Mouse (Mus musculus) hindlimb bud, embryonic 11.5 days (tissue): ENCODE measurements around the gene Ms4a15.
A peak's percentile ranks its signal among the peaks of the same experiment; 100 is the strongest.

ENCODE experiments used
- DNase-seq: peaks from one replicate; pipeline ENCODE4 v3.0.0-alpha.2; 2012; ENCODE audit warnings: low read depth, low spot score; ENCODE audit errors: extremely low spot score

Ms4a15 gene

DNA sequence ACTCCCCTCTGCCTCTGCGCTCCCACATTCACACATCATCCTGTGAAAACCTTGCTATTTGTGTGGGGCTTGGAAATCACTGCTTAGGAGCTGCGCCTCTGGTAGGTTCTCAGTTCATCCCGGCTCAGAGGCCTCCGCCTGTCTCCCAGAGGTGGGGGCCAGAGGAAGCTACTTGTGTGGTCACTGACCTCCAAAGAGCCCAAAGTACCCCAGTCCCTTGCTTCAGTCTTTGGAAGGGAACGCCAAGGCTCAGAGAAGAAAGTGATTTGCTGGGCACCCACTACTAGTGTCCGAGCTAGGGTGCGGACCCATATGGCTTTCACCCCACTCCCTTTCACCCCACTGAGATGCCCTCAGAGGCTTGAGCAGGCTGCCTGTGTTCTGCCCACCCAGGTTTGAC, at the start of gene Ms4a15:
TSS of gene Ms4a15 (minus strand) at position 101 of the 400 bp plus-strand sequence.
- DNase-seq = no peak

DNA sequence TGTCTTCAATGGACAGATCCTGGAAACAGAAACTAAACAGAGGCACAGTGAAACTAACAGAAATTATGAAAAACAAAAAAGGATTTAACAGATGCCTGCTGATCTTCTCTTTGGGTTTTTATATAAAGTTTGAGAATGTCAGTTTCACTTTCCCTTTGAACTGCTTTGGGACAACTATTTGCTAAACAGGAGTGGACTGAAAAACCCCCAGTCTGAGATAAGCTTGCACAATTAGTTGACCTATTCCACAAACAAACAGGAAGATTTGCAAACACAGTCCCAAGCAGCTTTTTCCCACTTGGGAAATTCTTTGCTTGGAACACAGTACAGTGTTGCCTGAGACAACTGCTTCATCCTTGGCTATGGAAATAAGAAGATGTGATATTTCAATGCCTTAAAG, 44.5 kb upstream of the Ms4a15 start:
- no peak for DNase-seq

DNA sequence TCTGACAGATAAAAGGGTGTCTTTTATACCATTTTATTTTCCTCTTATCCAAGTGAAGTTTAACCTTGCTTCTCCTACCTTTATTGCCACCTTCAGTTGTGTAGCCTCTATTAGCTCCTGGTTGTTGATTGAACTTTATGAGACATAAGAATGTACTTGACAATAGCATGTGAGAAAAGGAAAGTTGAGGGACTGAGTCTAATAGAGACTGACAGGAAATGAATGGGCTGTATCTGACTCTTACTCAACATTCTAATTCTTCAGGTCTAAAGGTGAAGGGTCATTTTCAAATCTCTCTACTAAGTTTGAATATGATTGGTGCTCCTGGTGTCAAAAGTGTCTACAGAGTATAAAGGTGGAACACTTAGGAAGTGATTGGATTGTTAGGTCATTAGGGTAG, 29.3 kb upstream of the Ms4a15 start:
- DNase-seq = no peak

DNA sequence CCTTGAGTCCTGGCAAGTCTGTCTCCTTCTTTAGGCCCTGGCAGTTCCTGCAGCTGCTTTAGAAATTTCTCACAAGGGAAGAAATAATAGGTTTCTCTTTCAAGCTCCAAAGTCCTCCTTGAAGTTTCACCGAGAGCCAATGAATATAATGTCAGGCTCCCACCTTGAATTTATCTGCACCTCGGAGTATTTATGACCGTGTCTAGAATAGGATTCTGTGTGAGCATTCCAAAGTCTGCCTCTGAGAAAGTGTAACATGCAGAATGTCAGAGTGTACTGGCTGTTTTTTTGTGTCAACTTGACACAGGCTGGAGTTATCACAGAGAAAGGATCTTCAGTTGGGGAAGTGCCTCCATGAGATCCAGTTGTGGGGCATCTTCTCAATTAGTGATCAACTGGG, 24.8 kb upstream of the Ms4a15 start, which contains the start of gene Ms4a18:
TSS of gene Ms4a18 (minus strand) at position 141 of the 400 bp plus-strand sequence.
- no peak for DNase-seq

DNA sequence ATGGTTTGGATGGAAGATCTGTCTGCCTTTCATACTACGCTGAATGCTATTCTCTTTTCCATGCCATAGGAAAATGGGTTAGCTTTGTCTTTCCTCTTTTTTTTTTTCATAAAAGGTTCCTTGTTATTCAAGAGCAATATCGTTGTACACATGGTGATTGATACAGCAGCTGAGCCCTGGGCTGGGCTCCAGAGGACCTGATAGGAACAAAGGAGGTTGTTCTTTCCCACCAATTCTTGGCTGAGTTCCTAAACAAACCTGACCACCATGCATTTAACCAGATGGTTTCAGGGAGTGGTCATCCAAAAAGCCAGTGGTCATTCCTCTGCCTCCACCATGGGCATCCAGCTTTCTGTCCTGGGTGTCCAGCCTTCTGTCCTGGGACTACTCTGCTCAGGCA, 24.2 kb upstream of the Ms4a15 start:
- DNase-seq = no peak

DNA sequence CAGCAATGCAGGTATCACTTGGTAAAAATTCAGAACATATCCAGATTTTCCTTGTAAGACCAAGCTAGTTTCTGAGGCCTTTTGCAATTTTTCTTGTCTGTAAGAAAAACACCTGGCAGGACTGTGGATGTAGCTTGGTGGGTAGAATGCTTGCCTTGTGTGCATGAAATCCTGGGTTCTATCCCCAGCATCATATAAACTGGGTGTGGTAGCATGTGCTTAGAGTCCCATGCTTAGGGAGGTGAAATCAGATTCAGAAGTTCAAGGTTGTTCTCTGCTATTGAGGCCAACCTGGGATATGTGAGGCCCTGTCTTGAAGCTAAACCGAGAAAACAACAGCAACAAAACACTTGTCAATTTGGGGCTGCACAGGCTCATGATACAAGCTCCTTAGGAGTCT, 22.9 kb upstream of the Ms4a15 start:
- no peak for DNase-seq

DNA sequence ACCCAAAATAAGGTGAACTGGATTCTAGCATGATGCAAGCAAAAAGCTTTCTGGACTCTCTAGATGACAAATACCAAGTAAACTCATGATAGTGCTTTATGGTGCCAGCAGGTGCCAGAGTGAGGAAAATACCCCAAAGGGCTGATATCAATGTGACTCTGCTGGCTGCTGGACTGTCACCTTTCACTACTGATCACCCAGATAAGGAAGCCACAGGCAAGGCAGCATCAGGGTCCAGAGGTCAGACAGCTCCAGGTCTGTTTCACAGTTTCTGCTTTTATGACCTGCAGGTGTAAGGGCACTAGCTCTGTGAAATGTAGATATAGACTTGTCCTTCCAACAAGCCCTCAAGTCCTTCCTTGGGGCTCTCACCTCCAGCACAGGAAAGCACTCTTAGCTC, 22.4 kb upstream of the Ms4a15 start:
- DNase-seq = no peak

DNA sequence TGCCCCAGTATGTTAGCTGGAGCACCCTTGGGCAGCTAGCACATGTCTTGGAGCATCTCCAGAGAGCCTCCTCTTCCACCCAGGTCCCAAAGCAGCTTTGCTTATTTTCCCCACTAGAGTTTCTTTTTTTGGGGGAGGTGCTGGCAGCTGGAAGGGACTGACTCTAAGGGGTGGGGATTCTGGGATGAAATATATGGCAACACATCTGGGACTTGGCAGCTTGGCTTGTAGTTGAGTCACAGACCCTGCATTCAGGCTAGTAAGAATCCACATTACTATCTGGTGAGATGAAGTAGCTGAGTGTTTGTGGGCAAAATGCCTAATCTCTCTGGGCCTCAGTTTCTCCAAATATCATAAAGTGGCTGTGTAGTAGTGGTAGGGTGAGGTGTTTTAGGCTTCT, 1.1 kb downstream of the Ms4a15 start:
- DNase-seq = no peak

DNA sequence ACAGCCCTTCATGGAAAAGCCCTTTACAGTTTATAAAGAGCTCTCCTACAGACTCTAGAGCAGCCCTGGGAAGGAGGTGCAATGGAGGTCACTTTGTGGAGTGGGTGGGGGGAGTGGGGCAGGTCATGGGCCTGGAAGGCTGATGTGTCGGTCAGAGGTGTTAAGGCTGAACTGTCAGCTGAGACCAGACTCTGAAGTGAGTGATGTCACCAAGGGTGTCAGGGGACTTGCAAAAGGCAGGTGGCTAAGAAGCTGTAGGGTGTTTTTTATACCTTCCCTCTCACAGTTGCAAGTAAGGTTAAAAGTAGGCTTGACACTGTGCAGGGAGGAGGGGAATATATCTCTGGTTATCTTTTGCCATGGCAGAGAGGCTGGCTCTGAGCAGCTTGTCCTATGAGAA, 2.3 kb downstream of the Ms4a15 start:
- DNase-seq = no peak

DNA sequence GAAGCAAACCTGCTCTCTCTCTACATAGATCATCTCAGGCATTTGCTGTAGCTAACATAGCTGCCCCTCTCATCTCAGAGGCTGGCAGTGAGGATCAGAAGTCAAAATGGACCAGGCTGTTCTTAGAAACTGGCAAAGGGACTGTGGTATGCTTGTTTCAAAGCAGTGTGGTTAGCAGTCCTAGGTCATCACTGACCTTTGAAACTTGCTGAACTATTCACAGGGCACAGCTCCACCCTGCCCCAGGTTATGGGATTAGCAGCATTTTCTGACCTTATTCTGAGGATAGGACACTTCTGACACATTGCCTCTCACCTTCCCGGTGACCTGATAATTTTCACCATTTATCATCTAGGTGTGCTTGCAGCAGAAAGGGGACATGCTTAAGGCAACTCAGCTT, 4.5 kb downstream of the Ms4a15 start:
- DNase-seq = no peak

DNA sequence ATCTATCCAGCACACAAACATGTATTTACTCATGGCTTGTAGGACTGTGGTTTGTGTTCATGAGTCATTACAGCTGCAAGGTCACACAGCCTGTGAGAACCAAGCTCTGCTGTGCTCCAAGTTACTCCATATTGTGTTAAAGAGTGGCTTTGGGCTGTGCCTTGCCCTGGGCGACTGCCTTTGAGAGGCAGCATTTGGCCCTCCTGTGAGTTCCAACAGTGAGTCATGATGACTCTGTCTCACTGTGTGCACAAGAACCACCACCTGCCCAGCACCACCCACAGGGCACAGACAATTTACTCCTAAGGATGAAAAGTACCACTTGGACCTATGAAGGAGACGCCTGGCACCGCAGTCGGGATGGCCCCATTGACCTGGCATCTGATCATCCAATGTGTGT, 7.2 kb downstream of the Ms4a15 start:
- DNase-seq = no peak

DNA sequence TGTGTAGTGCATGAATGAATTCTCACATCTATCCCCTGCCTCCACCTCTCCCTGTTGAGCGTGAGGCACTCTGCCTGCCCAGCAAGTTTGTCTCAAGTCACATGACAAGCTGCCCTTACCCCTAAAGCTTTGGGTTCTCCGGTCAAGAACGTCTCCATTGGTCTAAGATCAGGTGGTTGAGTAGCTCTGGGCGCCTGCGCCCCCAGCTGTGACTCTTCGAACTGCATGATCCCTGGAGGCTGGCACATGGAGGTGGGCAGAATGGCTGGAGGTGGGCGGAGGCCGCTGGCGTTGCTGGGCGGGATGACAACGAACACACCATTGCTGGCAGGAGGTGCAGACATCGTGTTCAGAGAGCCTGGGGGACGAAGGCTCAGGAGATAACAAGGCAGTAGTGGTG, 8.5 kb downstream of the Ms4a15 start:
- no peak for DNase-seq

DNA sequence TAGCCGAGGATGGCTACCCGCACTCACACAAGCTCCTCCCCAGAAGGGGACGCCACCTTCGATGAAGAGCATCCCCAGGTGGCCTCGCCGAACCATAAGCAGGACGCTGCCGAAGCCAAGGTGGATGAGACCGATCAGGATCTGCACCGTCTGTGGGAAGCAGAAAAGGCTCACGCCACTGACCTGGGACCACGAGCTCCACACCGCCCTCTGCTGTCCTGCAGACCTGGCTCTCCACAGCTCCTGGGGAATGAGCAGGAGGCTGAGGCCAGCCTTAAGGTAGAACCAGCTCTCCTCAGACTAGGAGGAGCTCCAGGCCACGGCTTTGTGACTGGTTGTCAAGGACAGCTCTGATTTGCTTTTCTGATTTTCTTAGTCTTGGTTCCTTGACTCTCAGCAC, 9.9 kb downstream of the Ms4a15 start:
- DNase-seq = no peak

DNA sequence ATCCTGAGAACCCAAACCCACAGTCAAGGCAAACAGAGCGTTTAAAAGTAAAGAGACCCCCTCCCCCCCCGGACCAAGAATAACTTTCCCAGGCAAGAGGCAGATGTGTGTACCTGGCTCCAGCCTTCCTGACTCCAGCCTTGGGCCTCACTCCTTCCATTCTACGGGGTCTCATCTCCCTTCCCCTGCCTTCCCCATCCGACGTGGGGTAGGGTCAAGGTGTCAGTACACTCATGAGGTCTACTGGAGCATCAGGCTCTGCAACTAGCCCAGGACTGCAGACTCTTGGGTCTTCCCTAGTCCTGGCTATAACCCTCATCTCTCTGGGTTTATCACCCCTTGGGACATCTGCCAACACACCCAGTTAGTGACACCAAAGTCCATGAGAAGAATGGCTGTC, 12.8 kb downstream of the Ms4a15 start:
- DNase-seq = no peak

DNA sequence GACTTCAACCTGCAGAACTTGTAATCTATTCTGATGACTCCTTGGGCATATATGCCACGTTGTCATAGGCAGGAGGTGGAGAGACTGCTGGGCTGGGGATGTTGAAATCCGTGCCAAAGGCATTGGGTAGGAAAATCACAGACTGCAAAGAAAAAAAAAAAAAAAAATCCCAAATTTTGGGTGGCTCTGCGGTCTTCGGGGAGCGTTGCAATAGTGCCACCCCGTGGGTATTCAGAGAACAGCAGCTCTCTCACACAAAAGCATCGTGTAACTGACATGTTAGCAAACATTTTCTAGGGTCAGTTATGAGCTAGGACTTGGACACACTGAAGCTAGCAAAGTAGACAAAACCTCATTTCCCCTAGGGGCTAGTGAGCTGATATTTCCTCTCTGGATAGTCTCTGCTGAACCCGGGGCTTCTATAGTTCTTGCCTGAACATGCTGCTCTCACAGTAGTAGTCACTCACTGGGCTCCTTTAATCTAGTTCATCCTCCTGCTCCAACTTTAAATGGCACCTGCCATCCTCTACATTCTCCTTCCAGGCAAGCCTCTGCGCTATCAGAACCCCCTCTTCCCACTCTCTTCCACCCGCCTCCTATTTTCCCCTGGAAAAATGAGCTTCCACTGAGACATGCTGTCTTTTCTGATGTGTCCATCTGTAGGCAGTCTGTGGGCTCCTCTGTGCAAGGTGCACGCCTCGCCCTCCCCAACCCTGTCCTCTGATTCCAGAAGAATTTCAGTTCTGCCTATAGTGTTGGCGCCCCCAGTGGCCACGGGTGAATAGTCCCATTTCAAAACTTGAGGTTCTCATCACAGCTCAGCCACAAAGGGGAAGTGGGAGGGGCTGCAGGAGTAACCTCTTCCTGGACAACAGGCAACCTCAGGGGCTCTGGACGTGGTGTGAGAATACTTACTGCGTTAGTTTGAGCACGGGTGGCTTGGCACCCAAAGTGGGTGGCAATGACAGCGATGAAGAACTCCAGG, 13.6 kb downstream of the Ms4a15 start:
- peak; percentile 35 for DNase-seq

DNA sequence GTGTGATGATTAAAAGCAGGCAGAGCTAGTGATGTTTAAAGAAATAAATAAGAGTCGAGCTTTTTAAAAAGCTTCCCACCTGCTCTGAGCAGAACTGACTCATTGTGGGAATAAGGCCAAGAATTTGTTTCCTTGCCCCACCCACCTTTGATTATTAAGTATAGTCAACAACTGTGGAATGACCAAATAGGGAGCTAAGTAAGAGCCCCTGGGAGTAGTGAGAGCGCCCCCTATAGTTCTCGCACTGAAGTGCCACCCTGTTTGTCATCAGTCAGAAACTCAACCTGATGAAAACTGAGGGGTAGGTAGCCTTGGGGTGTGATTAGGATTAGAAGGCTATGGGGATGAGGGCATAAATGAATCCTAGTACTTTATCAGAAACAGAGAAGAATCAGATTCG, 16.7 kb downstream of the Ms4a15 start:
- no peak for DNase-seq

DNA sequence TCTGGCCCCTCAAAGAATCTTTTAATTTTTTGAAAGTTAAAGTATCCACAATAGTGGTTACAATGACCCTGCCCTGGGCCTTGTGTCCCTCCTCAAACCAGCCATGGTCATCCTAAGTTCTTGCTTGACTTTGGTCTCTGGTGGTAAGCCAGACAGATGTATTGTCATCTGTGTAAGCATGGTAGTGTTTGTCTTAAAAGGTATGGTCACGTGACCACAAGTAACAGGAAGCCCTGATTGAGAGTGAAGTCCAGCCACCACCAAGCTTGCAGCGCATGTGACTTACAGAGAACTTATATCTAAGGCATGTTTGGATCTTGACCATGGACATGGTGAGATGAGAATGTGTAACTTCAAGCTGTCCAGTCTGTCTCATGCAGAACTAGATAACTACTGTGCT, 17.9 kb downstream of the Ms4a15 start:
- no peak for DNase-seq

DNA sequence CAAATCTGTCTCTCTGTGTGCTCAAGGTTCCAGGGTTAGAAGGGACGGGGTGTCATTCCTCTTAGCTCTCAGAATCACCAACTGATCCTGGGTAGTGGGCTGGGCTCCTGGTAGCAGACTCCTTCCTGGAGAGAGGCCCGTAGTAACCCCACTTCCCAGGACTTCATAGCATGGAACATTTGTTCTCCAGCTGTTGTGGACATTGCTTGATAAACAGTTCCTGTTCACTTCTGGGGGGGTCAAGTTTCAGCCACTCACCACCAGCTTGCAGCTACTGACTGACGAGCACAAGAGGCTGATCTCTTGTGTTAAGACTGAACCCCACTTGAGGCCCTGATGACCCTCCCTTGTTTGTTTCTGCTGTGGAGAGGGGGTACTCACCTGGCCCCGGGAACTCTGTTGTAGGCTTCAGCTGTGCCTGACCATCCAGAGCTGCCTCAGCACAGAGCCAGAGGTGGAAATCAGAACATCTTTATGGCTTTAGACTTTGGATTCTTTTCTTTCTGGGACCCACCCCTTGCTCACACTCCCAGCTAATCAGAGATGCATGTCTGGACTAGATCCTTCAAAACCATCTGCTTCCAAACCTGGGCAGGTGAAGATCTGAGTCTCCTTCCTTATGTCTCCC, 18.7 kb downstream of the Ms4a15 start, which contains the start of gene Ms4a10:
TSS of gene Ms4a10 (minus strand) at position 433 of the 628 bp plus-strand sequence.
- no peak for DNase-seq

DNA sequence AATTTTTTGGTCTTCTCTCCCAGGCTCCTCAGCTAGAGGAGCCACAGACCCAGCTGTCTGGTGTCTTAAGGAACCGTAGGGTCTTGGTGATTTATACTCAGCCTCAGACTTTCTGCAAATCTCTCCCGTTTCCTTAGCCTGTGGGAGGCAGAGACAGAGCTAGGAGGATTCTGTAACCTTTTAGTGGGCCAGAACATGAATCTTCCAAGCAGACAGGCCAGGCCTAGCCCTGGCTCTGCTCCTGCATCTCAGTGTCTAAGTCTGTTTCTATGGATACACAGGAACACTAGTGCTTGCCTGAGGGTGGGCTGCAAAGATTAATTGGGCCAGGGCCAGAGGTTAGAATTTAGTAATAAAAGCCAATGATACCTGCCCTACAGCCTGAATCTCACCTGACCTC, 19.9 kb downstream of the Ms4a15 start:
- no peak for DNase-seq

DNA sequence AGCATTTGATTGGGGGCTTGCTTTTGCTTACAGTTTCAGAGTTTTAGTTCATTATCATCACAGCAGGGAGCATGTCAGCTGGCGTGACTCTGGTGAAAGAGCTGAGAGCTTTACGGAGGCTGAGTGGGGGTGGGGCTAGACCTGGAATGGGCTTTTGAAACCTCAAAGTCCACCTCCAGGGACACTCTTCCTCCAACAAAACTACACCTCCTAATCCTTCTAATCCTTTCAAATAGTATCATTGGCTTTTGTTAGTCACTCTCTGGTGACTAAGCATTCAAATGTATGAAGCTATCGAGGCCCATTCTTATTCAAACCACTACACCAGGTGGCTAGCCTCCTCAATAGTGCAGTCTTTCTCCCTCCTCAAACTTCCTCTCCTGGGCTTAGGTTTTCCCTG, 20.4 kb downstream of the Ms4a15 start:
- no peak for DNase-seq

DNA sequence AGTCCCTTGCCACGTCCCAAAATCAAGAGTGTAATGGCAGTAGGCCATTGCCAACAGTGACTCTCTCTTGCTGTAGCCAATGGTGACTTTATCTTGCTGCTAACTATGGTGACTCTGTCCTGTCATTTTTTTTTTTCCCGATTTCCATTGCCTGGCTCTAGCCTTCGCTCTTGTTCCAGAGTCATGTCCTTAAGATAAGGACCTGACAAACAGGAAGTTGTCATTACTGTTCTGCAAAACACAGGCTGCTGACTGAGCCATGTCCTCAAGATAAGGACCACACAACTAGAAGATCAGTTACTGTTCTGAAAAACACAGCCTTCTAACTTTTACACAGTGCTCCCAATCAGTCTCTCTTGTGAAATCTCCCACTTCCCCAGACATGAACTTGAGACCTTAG, 22.6 kb downstream of the Ms4a15 start:
- no peak for DNase-seq

DNA sequence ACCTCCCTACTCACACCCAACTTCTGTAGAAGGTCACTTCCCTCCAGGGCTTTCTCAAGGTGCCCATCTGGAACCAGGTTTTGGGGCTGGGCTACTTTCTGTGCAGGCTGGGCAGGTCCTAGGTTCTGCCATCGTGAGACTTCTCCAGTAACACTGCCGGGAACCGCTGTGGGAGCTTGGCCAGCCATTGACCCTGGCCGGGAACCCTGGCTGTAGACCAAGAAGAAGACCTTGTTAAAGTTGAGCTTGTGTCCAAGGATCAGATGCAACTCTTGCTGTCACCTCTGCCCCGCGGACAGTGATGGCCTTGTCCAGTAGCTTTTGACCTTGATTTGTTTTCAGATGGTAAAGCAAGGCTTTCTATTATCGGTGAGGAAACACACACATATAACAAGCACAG, 24.5 kb downstream of the Ms4a15 start:
- no peak for DNase-seq
